Mouse (Mus musculus): ENCODE data around the gene Zfp750.

DNA sequence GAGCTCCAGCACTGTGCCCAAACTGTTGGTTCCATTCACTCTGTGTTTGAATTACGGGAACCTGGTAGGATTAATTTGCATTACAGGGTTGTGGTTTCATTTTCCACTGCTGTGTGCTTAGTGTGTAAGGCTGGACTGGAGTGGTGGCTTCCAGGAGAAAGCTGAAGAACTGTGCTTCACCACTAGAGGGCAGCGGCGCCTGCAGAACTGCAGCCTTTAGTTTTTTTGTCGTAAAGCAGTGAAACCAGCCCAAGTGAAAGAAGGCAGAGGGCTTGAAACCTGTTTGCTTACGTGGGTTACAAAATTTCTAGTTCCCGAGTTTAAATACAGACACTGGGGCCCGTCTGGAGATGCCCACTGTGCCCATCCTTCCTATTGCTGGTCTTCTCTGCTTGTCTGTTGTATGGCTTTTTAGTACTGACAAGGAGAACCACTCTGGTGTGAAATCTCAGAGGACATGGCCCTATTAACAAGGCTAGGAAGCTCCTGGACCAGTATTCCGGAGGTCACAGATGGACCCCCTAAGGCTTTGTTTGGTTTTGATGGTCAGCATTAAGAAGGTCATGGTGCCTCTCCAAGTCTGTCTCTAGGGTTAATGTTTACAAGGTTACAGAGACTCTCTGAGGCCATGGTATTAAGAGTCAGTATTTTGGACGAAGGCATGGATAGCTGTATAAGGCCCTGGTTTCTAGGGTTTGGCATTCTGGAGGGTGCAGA is 43.3 kb downstream of the Zfp750 start:
- peak; percentile 91; the same call in 1 of the 2 replicates for TF ChIP-seq CTCF (IDR thresholded peaks at IDR 0.05; ENCODE audit: extremely low read depth, insufficient read length, insufficient replicate concordance, low read depth, low read length)
- TF ChIP-seq POLR2A (IDR thresholded peaks at IDR 0.05; ENCODE audit: low read depth, low read length) = no peak

Measured in small intestine, adult 2 months (tissue).